10 mouse cellular contexts compared by ENCODE assay signal in the genomic region with DNA sequence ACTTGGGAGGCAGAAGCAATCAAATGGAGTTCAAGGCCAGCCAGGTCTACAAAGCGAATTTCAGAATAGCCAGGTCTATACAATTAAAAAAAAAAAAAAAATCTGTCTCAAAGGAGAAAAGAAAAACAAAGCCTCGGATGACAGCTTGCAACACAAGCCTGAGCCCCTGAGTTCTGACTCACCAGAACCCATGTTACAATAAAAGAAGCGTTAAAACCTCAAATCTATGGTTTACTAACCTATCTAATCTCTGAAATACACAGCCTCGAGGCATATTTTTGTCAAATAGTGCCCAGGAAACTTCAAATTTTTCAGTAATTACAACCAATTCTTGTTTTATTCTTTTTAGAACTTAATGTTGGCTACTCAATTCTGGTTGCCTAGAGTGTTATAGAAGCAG. TPM values are rescaled to one million over a fixed set of nuclear protein-coding genes. Genes with fewer than 3 reads are reported as not detected.
DNase-seq lines count a peak whose midpoint lies in the region; ATAC-seq and TF ChIP-seq lines count a peak whose summit lies in the region.
"Had no signal": no experiment of that assay in that cellular context is flagged by ENCODE, and none has a peak within 500 bp of the region (broad histone marks: within the 10 kb centered on the region; RNA-seq: fewer than 3 reads in every experiment).

No protein-coding gene starts in this region.

- no peak for DNase-seq in heart, adult 2 months
- no peak for DNase-seq in heart, adult 8-10 months (ENCODE audit: low spot score)
- DNase-seq in lung, embryonic 14.5 days = no peak
- no peak for DNase-seq in lung, postnatal 4 days
- DNase-seq in cerebellum, adult 11-12 months = no peak
- DNase-seq in cerebellum, adult 2 months = no peak

- no peak for TF ChIP-seq EP300 in heart, adult 2 months (IDR thresholded peaks at IDR 0.05; ENCODE audit: insufficient read depth, low read depth, low read length)

- no peaks in the 10 kb centered on the region for H3K9me3 ChIP-seq in lung, embryonic 14.5 days (ENCODE audit: low read depth, low read length)
- no peaks in the 10 kb centered on the region for H3K9me3 ChIP-seq in limb, embryonic 13.5 days
- no peaks in the 10 kb centered on the region for H3K9me3 ChIP-seq in neural tube, embryonic 15.5 days (replicated peaks)
- H3K9me3 ChIP-seq: kidney, embryonic 15.5 days; limb, embryonic 15.5 days had no signal

- H3K27ac ChIP-seq in heart, adult 2 months = peak overlapping the region; percentile 96
- no peak overlapping the region for H3K27ac ChIP-seq in lung, embryonic 14.5 days (ENCODE audit: low read depth)
- H3K27ac ChIP-seq in limb, embryonic 13.5 days = no peak overlapping the region
- H3K27ac ChIP-seq in neural tube, embryonic 15.5 days (replicated peaks) = no peak overlapping the region
- H3K27ac ChIP-seq in cerebellum, adult 2 months (ENCODE audit: insufficient read depth, low read length) = no peak overlapping the region

- H3K9ac ChIP-seq in heart, adult 2 months (ENCODE audit: low read depth, low read length) = no peak overlapping the region
- H3K9ac ChIP-seq in lung, embryonic 14.5 days = no peak overlapping the region; the same call in 1 of the 2 replicates
- H3K9ac ChIP-seq in limb, embryonic 13.5 days = no peak overlapping the region
- no peak overlapping the region for H3K9ac ChIP-seq in neural tube, embryonic 15.5 days (replicated peaks)

- intact Hi-C loops in heart, adult 2 months (cut with DNase I) = loop anchor here (2.0 kb wide), 1 partner anchor 86 kb away; a partner anchor contains a TSS

- H3K27me3 ChIP-seq in heart, adult 2 months (ENCODE audit: control insufficient read depth, insufficient read depth, low read length) = no peaks in the 10 kb centered on the region
- no peaks in the 10 kb centered on the region for H3K27me3 ChIP-seq in lung, embryonic 14.5 days (ENCODE audit: insufficient read depth, low read length)
- H3K27me3 ChIP-seq in limb, embryonic 13.5 days = no peaks in the 10 kb centered on the region
- no peaks in the 10 kb centered on the region for H3K27me3 ChIP-seq in neural tube, embryonic 15.5 days (replicated peaks)
- no peaks in the 10 kb centered on the region for H3K27me3 ChIP-seq in cerebellum, adult 2 months (ENCODE audit: control insufficient read depth, insufficient read depth, low read length)
- H3K27me3 ChIP-seq: kidney, embryonic 15.5 days; limb, embryonic 15.5 days had no signal

- ATAC-seq in lung, embryonic 14.5 days (ENCODE audit: insufficient read depth) = no peak
- no peak for ATAC-seq in limb, embryonic 13.5 days (ENCODE audit: low FRiP score, low read depth)
- no peak for ATAC-seq in neural tube, embryonic 15.5 days (ENCODE audit: low FRiP score)

- no peaks in the 10 kb centered on the region for H3K4me1 ChIP-seq in heart, adult 2 months (ENCODE audit: control insufficient read depth, insufficient read depth, low read length)
- no peaks in the 10 kb centered on the region for H3K4me1 ChIP-seq in lung, embryonic 14.5 days (ENCODE audit: insufficient read depth)
- H3K4me1 ChIP-seq in limb, embryonic 13.5 days = peaks cover 16% of the 10 kb centered on the region
- H3K4me1 ChIP-seq in neural tube, embryonic 15.5 days = peaks cover 22% of the 10 kb centered on the region
- H3K4me1 ChIP-seq in cerebellum, adult 2 months (ENCODE audit: control insufficient read depth, insufficient read depth, low read length) = no peaks in the 10 kb centered on the region

- no peak for TF ChIP-seq CTCF in heart, adult 2 months (IDR thresholded peaks at IDR 0.05)
- no peak for TF ChIP-seq CTCF in lung, embryonic 14.5 days (IDR thresholded peaks at IDR 0.05; ENCODE audit: low read depth)
- no peak for TF ChIP-seq CTCF in cerebellum, adult 2 months (IDR thresholded peaks at IDR 0.05; ENCODE audit: borderline replicate concordance, insufficient read depth, low read depth, low read length)

- WGBS in heart, adult 2 months = 38% methylated on average over 4 of the region's 4 CpGs
- WGBS in lung, embryonic 14.5 days = 57% methylated on average over 4 of the region's 4 CpGs
- 60% methylated on average over 4 of the region's 4 CpGs for WGBS in limb, embryonic 13.5 days
- WGBS in neural tube, embryonic 15.5 days = 54% methylated on average over 4 of the region's 4 CpGs
- 51% methylated on average over 4 of the region's 4 CpGs for WGBS in cerebellum, adult 2 months

- H3K79me2 ChIP-seq in heart, adult 2 months (replicated peaks; ENCODE audit: control insufficient read depth, insufficient read depth, low read length) = 0 out of 2 replicates have a peak, but pooled peaks cover 1% of the 10 kb centered on the region

- peaks cover 2% of the 10 kb centered on the region; the same call in 1 of the 2 replicates for H3K36me3 ChIP-seq in heart, adult 2 months (ENCODE audit: control insufficient read depth, insufficient read depth, low read length)
- no peaks in the 10 kb centered on the region for H3K36me3 ChIP-seq in lung, embryonic 14.5 days (ENCODE audit: insufficient read depth)
- H3K36me3 ChIP-seq in limb, embryonic 13.5 days = no peaks in the 10 kb centered on the region
- no peaks in the 10 kb centered on the region for H3K36me3 ChIP-seq in neural tube, embryonic 15.5 days
- H3K36me3 ChIP-seq: kidney, embryonic 15.5 days; limb, embryonic 15.5 days had no signal

- H3K4me3 ChIP-seq in heart, adult 2 months = peak overlapping the region; percentile 79
- peak overlapping the region; percentile 93 for H3K4me3 ChIP-seq in lung, embryonic 14.5 days (ENCODE audit: low read depth, low read length)
- H3K4me3 ChIP-seq in limb, embryonic 13.5 days = peak overlapping the region; percentile 10; the same call in 1 of the 2 replicates
- H3K4me3 ChIP-seq in neural tube, embryonic 15.5 days (replicated peaks) = no peak overlapping the region
- no peak overlapping the region for H3K4me3 ChIP-seq in cerebellum, adult 2 months (replicated peaks; ENCODE audit: insufficient read depth, low read depth, low read length)

- peak overlapping the region; percentile 85 for H3K4me2 ChIP-seq in lung, embryonic 14.5 days
- peak overlapping the region; percentile 16; the same call in 1 of the 2 replicates for H3K4me2 ChIP-seq in limb, embryonic 13.5 days (replicated peaks)
- H3K4me2 ChIP-seq in neural tube, embryonic 15.5 days = peak overlapping the region; percentile 83

- no peak for TF ChIP-seq POLR2A in heart, adult 2 months (IDR thresholded peaks at IDR 0.05; ENCODE audit: insufficient read depth, low read depth, low read length)
- TF ChIP-seq POLR2A in cerebellum, adult 2 months (IDR thresholded peaks at IDR 0.05; ENCODE audit: borderline replicate concordance, insufficient read depth, low read length) = no peak

RNA-seq across cellular contexts. Expression of a gene that starts 2.1 kb away (rescaled TPM):
- total RNA-seq in heart, adult 2 months (2021) = 10 to 100 TPM; 18.5 to 20.5 TPM
- polyA plus RNA-seq in heart, adult 2 months (2012; rRNA removed) = 2.5 and 5.9 TPM in 2 replicates
- total RNA-seq in heart, adult 8-10 months (2022) = 10 to 100 TPM; 16.9 to 20.8 (median 18.9) TPM
- 6.8 and 7.0 TPM in 2 replicates for polyA plus RNA-seq in lung, embryonic 14.5 days (2014; fragmentation: Nextera tagmentation; extraction: Ambion mirVana)
- 7.2 and 7.8 TPM in 2 replicates for polyA plus RNA-seq in limb, embryonic 13.5 days (2015; fragmentation: Nextera tagmentation; extraction: Ambion mirVana)
- polyA plus RNA-seq in neural tube, embryonic 15.5 days (2015; fragmentation: Nextera tagmentation; extraction: Ambion mirVana) = 3.9 and 4.1 TPM in 2 replicates
- 15.4 and 16.0 TPM in 2 replicates for polyA plus RNA-seq in cerebellum, adult 2 months (2012; rRNA removed)

Comparison
In these comparisons a context has a peak if more than half of its experiments do, and no peak if none do; other contexts are left out.
1. H3K4me3 ChIP-seq: peak in heart, adult 2 months (single experiment), lung, embryonic 14.5 days (single experiment) and limb, embryonic 13.5 days (single experiment); none in neural tube, embryonic 15.5 days (single experiment) and cerebellum, adult 2 months (single experiment).
2. H3K4me2 ChIP-seq: peak in every context shown above with its lines; median percentile 85 in lung, embryonic 14.5 days; 83 in neural tube, embryonic 15.5 days; 16 in limb, embryonic 13.5 days.